Mouse (Mus musculus) lung, postnatal 4 days (tissue): ENCODE measurements around the gene Coq3.
A peak's percentile ranks its signal among the peaks of the same experiment; 100 is the strongest.

ENCODE experiments used
- DNase-seq, 2 experiments: peaks; one replicate each; pipeline ENCODE4 v3.0.0; 2021

Gene Coq3

DNA sequence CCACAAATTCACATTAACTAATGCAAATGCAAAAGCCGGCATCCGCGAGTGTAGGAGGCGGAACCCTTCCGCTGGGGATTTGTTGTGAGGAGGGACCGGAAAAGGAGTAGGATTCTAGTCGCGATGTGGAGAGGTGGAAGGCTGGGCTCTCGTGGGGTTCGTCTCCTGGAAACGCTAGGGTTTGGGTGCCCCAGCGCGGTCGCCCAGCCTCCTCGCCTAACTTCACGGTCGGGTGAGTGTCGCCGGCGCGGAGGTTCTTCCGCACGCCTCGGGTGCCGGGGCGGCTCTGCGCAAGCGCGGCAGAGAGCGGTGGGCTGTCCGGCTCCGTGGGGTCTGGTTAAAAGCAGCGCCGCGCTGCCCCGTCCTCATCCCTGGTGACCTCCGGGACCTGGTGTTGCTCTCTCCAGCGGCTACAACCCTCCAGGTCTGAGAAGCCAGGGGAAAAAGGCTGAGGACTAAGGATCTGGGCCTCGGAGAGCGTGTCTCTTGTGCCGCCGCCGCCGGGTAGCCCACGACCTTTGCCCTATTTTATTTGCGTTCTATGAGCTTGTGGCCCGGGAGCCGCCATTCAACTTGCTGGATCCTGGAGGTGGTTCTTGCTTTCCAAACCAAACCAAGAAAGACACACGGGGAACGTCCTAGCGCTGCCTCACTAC lies at the start of gene Coq3:
Coq3 (plus strand) TSS at position 109 of the 656 bp plus-strand sequence.
- peak; percentile 84 to 89 for DNase-seq

DNA sequence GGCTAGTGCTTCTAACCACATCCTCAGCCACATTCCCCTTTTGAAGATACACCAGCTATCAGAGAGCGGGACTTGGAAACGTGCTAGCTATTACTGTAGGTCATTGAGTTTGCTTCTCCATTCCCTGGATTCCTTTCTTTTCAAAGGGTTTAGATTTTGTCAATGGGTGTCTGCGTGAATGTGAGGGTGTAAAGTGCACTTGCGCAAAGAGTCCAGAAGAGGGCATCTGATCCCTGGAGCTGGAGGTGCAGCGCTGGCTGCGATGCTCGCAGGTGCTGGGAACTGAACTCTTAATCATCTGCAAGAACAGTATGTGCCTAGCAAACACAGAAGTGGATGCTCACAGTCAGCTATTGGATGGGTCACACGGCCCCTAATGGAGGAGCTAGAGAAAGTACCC lies 46.6 kb upstream of the Coq3 start:
- DNase-seq: no peak

DNA sequence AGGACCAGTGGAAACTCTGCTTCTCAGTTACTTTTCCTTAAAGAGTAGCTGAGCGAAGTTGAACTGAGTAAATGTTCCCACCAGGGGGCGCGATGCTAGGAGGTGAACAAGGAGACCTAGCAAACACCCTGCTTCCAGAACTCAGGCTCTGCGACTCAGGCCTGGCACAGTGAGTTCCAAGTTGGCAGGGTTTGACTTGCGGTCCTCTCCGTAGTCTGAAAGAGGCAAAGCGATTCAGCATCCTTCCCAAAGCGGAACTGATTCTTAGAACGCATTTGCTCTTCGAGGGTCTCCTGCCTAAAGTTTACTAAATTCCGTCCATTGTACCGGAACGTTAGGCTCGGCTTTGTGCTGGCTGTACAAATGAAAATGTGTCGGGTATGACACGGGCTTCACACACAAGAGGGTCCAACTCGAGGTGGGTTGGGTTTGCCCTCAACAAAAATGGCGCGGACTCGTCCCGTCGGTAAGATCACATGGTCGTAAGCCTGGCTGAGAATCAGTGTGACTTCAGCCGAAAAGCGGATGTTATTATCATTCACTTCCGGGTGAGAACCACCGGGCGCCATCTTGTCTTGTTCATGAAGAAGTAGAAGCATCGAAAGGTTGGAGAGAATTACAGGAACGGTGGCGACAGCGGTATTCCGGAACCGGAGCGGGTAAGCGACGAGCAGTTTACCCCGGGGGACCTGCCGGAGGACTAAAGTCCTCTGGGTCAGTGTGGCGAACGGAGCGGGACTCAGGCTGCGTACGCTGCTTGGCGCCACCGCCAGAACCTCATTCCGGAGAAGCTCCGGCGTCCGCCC lies 31.8 kb upstream of the Coq3 start, which contains the start of gene Pnisr:
Pnisr (plus strand) TSS at position 103 of the 806 bp plus-strand sequence.
- DNase-seq: peak; percentile 93 to 94

DNA sequence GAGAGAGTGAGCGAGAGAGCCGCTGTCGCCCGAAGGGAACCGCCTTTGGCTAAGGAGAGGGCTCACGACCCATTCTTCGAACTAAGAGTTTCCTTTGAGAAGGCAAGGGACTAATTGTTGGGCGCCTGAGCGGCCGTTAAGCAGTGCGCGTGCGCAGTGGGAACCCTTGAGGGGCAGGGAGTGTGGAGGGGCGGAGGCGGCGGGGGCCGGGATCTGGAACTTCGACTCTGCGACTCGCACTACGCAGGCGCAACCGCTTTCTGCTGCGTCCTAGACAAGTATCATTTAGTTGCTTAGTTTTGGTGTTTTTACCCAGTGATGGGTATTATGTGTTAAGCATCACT lies 31.2 kb upstream of the Coq3 start:
- DNase-seq: peak; percentile 91

DNA sequence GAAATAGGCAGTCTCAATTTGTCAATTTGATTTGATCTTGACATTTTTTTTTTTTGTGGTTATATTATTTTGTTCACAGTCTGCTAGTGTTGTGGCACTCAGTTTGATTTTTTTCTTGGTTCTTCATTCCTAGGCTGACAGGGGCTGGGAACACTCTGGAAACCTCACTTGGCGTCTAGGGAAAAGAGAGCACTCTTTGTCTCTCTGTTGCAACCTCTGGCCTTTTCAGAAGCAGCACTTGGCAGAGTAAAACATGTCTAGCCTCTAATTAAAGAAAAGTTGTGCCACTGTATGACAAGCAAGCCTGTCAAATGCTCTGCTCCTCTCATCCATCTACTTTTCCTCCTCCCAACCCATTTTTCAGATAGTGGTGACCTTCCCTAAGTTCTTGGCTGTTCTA lies 22.0 kb upstream of the Coq3 start:
- no peak for DNase-seq

DNA sequence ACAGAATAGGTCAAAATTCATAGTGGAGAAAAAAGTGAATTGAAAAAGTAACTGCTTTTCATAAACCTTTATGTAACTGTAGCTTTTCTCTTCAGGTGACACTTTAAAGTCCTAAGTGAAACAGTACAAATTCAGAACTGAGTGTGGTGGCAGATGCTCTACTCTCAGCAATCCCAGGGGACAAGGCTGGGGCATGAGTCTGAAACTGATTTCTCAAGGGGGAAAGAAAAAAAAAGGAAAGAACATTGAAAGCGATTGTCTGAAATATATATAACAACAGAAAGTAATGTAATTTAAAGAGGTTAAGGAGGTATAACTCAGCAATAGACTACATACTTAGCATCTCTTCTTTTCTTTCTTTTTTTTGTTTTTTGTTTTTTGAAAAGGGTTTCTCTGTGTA lies 14.2 kb upstream of the Coq3 start:
- no peak for DNase-seq

DNA sequence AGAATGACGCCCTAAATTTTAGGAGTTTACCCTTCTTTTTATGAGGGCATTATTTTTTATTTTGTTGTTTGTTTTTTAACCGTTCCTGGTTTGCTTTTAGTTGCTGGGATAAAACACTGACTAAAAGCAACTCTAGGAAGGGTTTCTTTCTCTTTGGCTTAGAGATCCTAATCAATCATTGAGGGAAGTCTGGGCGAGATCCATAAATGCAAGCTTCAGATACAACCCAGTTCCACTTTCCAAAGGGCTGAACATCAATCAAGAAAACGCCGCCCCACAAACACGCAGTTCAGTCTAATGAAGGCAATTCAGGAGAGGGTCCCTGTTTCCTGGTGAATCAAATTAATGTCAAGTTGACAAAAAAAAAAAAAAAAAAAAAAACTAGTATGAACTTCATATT lies 697 bp upstream of the Coq3 start:
- no peak for DNase-seq

DNA sequence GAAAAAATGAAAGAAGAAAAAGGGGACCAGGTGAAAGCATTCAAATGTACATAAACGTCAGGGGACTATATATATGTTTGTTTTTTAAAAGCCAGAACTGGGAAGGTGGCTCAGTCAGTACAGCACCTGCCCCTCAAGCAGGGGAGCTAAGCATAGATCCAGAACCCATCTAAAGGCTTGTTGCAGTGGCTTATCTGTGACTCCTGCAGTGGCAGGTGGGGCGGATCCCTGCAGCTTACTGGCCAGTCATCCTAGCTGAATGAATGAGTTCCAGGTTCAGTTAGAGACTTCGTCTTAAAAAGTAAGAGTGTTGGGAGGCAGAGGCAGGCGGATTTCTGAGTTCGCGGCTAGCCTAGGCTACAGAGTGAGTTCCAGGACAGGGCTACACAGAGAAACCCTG lies 3.3 kb downstream of the Coq3 start:
- DNase-seq: no peak

DNA sequence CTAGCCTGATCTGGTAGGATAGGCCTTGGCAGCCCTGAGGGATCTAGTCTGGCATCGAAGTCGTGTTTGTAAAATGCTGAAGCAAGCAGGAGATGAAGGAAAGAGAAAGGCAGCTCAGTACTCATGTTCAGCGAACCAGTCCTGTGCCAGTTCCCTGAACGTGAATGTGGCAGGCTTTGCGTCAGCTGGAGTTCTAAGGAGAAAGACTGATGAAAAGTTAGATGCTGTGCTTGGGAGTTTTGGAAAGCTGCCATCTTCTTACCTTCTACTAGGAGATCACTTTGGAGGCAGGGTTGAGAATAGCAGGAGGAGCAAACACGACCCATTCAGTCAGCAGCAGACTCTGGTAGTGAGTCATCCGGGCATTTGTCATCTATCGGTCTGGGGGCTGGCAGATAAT lies 6.4 kb downstream of the Coq3 start:
- DNase-seq: no peak

DNA sequence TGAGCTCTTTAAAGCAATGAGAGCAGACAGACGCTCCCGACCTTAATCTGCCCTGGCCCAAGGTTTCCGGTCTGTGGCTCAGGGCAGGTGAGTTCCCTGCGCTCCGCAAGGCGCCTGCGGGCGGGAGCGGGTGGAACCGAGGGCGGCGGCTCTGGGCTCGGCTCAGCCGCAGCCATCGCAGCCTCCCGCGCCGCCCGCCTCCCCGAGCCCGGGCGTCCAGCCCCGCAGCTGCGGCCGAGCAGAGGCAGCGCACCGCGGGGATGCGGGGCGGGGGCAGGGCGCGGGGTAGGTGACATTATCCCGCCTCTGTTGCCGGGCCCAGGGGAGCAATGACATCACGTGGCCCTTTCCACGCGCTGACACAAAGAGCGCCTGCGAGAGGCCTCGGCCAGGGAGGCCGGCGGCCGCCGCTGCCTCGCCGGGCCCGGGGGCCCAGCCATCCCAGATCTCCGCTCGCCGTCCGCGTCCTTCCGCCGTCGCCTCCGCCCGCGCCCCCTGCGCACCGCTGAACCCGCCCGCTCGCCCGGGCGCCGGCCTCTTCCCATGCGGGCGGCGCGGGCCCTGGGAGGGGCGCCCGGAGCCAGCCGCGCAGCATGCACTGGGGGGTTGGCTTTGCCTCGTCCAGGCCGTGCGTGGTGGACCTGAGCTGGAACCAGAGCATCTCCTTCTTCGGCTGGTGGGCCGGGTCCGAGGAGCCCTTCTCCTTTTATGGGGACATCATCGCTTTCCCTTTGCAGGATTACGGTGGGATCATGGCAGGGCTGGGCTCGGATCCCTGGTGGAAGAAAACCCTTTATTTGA lies 51.7 kb downstream of the Coq3 start, which contains the start of gene Faxc:
Faxc (plus strand) TSS at position 359 of the 801 bp plus-strand sequence.
- peak; percentile 40 to 62 for DNase-seq

DNA sequence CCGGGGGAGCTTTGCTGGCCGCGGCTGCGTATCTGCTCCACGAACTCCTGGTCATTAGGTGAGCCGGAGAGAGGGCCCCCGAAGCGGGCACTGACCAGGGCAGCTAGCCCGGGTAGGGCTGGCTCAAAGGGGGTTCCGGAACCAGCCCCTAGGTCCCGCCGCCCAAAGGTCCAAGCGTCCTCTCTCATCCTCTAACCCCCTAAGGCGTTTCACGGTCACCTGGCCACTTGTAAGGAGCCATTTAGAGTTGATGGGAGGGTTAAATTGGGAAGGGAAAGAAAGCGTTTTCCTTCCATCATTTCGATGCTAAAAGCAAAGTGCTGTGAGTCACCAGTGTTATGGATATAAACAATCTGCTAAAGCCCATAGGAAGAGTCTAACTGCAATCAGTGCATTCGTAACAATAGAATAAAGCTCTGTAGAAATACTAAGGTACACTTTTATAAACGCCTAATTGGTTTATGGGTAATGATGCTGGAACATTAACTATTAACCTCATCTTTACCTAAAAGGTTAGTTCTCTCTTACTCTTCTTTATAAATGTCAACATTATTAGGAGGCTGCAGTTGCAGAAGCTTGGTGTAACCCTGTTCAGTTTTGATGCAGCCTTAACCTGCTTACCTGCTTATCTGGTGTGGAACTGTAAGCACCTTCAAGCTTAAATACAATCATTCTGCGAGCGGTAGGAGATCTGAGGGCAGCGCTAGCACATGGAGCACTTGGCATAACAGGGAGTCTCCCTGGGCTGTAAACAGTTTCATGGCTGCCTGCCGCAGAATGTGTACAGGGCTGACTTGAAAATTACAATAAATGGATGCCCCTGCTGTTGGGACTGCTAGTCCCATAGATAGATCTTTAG lies 52.5 kb downstream of the Coq3 start:
- DNase-seq: no peak

DNA sequence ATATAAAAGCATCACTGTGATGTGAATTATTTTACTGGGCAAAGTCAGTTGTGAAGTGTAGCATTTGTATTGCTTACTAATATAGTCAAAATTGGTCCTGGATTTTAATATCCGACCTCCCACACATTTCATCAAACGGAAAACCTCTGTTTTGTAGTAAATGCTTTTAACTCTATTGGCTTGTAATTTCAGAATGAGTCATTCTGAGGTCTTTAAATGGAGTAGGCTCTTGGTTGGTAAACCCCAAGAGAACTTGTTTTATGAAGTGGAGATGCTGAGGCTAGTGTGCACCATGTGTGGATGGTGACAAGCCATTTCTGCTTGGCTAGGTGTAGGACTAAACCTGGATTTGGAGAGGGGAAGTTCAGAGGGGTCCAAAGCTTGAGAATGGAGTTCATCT lies 55.9 kb downstream of the Coq3 start:
- DNase-seq: no peak

DNA sequence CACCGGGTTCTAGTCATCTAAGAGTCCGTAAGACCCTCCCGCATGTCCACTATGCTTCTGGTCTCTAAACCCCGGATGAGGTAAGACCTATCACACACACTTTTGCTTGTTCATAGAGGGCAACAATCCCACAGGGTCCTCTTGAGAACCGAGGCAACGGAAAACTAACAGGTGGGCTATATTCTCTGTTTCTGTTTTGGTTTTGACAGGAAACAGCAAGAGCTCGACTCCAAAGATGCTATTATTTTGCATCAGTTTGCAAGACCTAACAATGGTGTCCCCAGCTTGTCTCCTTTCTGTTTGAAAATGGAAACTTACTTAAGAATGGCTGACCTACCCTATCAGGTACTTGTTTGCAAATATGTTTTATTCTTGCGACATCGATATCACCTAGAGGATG lies 57.0 kb downstream of the Coq3 start:
- DNase-seq: no peak

DNA sequence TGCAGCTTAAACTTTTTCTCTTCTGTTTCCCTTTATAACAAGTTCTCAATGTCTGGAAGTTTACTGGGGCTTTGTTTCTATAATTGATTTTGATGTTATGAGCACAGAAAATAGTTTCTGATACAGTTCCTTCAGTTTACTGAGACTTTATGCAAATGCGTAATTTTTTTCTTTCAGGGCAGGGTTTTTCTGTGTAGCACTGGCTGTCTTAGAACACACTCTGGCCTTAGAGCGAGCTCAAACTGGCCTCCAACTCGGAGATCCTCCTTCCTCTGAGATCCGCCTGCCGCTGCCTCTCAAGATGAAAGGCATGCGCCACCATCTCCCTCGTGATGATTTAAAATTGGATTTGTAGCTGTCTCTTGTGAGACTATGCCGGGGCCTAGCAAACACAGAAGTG lies 58.4 kb downstream of the Coq3 start:
- DNase-seq: no peak

DNA sequence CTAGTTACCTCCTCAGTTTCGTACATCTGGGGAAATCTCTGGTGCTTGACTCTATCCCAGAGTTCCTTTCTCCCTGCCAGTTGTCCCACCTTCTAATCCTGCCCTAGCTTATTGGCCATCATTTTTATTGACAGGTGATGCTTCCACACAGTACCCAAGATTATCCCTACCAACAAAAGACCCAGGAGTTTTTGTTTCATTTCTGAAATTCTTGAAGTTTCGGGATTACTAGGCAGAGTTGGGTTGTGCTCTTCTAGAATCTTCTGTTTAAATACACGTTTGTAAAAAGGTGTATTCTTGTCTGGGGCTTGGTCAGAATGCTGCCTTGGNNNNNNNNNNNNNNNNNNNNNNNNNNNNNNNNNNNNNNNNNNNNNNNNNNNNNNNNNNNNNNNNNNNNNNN lies 65.2 kb downstream of the Coq3 start:
- no peak for DNase-seq

DNA sequence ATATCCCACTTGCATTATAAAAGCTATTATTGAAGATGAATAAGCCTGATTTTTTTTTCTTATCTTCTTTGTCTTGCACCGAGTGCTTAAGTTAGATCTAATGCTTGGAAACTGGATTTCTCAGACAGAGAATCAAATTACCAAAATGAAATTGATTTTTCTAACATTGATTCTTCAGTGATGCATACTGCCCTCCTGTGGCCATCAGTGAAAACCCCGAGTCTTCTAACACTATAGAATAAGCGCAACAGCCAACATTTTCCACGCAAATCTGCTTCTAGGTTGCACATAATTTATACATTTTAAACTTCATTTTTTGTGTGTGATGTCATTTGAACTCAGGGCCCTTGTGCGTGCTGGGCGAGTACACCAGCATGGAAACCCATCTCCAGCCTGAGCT lies 72.0 kb downstream of the Coq3 start:
- DNase-seq: peak in 1 of 2 experiments; percentile 35

DNA sequence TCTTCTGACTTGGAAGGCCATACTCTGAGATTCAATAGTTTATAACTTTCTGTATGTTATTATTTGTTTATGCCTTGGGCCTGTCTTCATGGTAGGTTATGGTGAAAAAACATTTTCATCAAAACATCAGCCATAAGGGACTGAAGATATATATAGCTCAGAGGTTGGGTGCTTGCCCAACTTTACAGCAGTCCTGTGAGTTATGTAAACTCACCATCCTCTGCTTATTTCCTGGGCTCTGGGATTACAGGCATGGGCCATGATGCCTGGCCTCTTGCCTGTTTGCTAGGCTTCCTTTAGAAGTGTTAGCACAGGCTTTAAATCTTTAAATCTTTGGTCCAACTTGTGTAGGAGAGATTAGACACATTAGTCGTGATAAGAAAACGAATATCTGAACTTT lies 72.8 kb downstream of the Coq3 start:
- DNase-seq: no peak

DNA sequence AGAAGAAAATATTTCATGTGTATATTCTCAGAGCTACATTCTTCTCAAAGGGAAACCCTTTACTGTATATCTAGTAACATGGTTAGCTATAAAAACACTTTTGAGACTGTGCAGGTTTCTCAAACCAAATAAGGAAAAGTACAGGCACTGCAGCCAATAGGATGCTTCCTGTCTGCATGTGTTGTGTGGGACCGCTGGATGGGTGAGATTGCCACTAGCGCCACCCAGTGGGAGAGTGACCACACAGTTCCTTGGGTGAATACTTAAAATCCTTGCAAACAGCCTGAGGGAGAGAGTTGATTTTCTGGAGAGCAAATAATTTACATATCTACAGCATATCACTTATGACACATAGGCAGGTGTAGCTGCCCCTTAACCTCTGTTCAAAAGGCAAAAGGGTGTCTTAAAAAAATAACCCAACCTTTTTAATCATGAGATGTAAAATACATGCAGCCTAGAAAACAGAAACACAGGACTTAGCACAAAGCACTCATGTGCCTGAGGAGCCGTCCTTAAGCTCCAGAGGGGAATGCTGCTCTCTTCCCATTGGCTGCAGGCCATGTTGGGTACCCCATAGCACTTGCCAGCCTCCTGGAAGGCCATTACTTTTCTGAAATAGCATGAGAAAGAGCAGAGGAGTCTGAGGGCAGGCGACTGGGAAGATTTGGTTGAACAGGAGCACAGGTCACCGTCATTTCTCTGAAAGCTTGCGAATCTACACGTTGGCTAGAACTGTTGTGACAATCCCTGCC lies 78.3 kb downstream of the Coq3 start:
- peak; percentile 62 to 68 for DNase-seq
